Comparison of ENCODE assay signal across 8 mouse cellular contexts in genomic region chr4:139198004-139198689, GRCm38 (mm10). TPM values are rescaled to one million over a fixed set of nuclear protein-coding genes. Genes with fewer than 3 reads are reported as not detected.
DNase-seq lines count a peak whose midpoint lies in the region; ATAC-seq and TF ChIP-seq lines count a peak whose summit lies in the region.

No protein-coding gene starts in this region.

- 35% methylated on average over 9 of the region's 9 CpGs for WGBS in intestine, postnatal 0 days
- WGBS in lung, postnatal 0 days, result 37% methylated on average over 9 of the region's 9 CpGs
- 87% methylated on average over 9 of the region's 9 CpGs for WGBS in hindbrain, embryonic 14.5 days

- H3K4me1 ChIP-seq in brown adipose tissue, adult 24 weeks (ENCODE audit: control insufficient read depth, insufficient read depth, insufficient read length, low read length), result peaks cover 40% of the 10 kb centered on the region
- H3K4me1 ChIP-seq in intestine, postnatal 0 days (replicated peaks; ENCODE audit: control insufficient read depth, insufficient read depth, low read length), result peaks cover 3% of the 10 kb centered on the region
- H3K4me1 ChIP-seq in lung, postnatal 0 days (ENCODE audit: insufficient read depth, low read depth, low read length), result peaks cover 44% of the 10 kb centered on the region
- peaks cover 21% of the 10 kb centered on the region for H3K4me1 ChIP-seq in hindbrain, embryonic 14.5 days (replicated peaks; ENCODE audit: control insufficient read depth, insufficient read depth, low read length)

- no peak overlapping the region for H3K4me3 ChIP-seq in brown adipose tissue, adult 24 weeks (ENCODE audit: insufficient read depth, low read depth, low read length)
- H3K4me3 ChIP-seq in intestine, postnatal 0 days (ENCODE audit: low read depth, low read length), result no peak overlapping the region
- no peak overlapping the region for H3K4me3 ChIP-seq in lung, postnatal 0 days (ENCODE audit: low read depth, low read length)
- H3K4me3 ChIP-seq in hindbrain, embryonic 14.5 days (replicated peaks; ENCODE audit: low read length), result no peak overlapping the region

- H3K9ac ChIP-seq in intestine, postnatal 0 days (ENCODE audit: low read depth, low read length), result no peak overlapping the region
- no peak overlapping the region for H3K9ac ChIP-seq in lung, postnatal 0 days (replicated peaks; ENCODE audit: low read depth)
- H3K9ac ChIP-seq in hindbrain, embryonic 14.5 days, result no peak overlapping the region

- peak; percentile 52 to 56 for DNase-seq in right cerebral cortex, postnatal 10 days (ENCODE audit: low spot score in 2 of 2)
- no peak for DNase-seq in right cerebral cortex, postnatal 4 days
- peak; percentile 84 for DNase-seq in lung, postnatal 0 days (ENCODE audit: low spot score)
- no peak for DNase-seq in MN1 (ENCODE audit: low spot score)
- DNase-seq in hindbrain, embryonic 14.5 days (ENCODE audit: low spot score), result no peak
- DNase-seq in right cerebral cortex, adult 18-20 months, result no peak

- peak overlapping the region; percentile 72 for H3K27ac ChIP-seq in brown adipose tissue, adult 24 weeks (replicated peaks; ENCODE audit: low read depth, low read length)
- H3K27ac ChIP-seq in intestine, postnatal 0 days (ENCODE audit: low read depth, low read length), result peak overlapping the region; percentile 74
- H3K27ac ChIP-seq in lung, postnatal 0 days (ENCODE audit: low read length), result peak overlapping the region; percentile 72
- no peak overlapping the region for H3K27ac ChIP-seq in hindbrain, embryonic 14.5 days

- H3K27me3 ChIP-seq in intestine, postnatal 0 days (replicated peaks; ENCODE audit: control insufficient read depth, insufficient read depth, low read length), result no peaks in the 10 kb centered on the region
- no peaks in the 10 kb centered on the region for H3K27me3 ChIP-seq in lung, postnatal 0 days (replicated peaks; ENCODE audit: insufficient read depth, low read length)
- H3K27me3 ChIP-seq in hindbrain, embryonic 14.5 days (ENCODE audit: control insufficient read depth, insufficient read depth, low read length), result no peaks in the 10 kb centered on the region

- H3K36me3 ChIP-seq in intestine, postnatal 0 days (ENCODE audit: control insufficient read depth, insufficient read depth), result peaks cover 8% of the 10 kb centered on the region; the same call in 1 of the 2 replicates
- H3K36me3 ChIP-seq in lung, postnatal 0 days (ENCODE audit: insufficient read depth, low read length), result no peaks in the 10 kb centered on the region
- peaks cover 9% of the 10 kb centered on the region; the same call in 1 of the 2 replicates for H3K36me3 ChIP-seq in hindbrain, embryonic 14.5 days (replicated peaks; ENCODE audit: control insufficient read depth, insufficient read depth)

- TF ChIP-seq CTCF in intestine, postnatal 0 days (IDR thresholded peaks at IDR 0.05; ENCODE audit: low read depth), result peak; percentile 41; the same call in 1 of the 2 replicates
- TF ChIP-seq CTCF in lung, postnatal 0 days (IDR thresholded peaks at IDR 0.05), result peak; percentile 58

- H3K4me2 ChIP-seq in intestine, postnatal 0 days (replicated peaks; ENCODE audit: low read depth), result peak overlapping the region; percentile 27
- peak overlapping the region; percentile 22; the same call in 1 of the 2 replicates for H3K4me2 ChIP-seq in lung, postnatal 0 days (replicated peaks; ENCODE audit: low read depth, low read length)
- no peak overlapping the region for H3K4me2 ChIP-seq in hindbrain, embryonic 14.5 days (replicated peaks)

- H3K9me3 ChIP-seq in intestine, postnatal 0 days (ENCODE audit: control insufficient read depth), result no peaks in the 10 kb centered on the region
- H3K9me3 ChIP-seq in lung, postnatal 0 days (ENCODE audit: low read length), result no peaks in the 10 kb centered on the region
- H3K9me3 ChIP-seq in hindbrain, embryonic 14.5 days (ENCODE audit: control insufficient read depth, low read length), result no peaks in the 10 kb centered on the region

- peak; percentile 67 for TF ChIP-seq EP300 in lung, postnatal 0 days (IDR thresholded peaks at IDR 0.05)

- peak; percentile 58 for ATAC-seq in intestine, postnatal 0 days
- ATAC-seq in lung, postnatal 0 days, result peak; percentile 78
- ATAC-seq in hindbrain, embryonic 14.5 days (ENCODE audit: low FRiP score), result no peak

RNA-seq across cellular contexts. Expression of gene Capzb, which starts 5.4 kb away (rescaled TPM):
- 154 and 166 TPM in 2 replicates for polyA plus RNA-seq in brown adipose tissue, adult 24 weeks (2012; ENCODE audit: insufficient read depth, insufficient read length, missing spikeins)
- polyA plus RNA-seq in intestine, postnatal 0 days (2015; fragmentation: Nextera tagmentation; extraction: Ambion mirVana), result 299 and 306 TPM in 2 replicates
- polyA plus RNA-seq in lung, postnatal 0 days (2015; fragmentation: Nextera tagmentation; extraction: Ambion mirVana), result 401 and 408 TPM in 2 replicates
- 248 and 249 TPM in 2 replicates for polyA plus RNA-seq in hindbrain, embryonic 14.5 days (2014; fragmentation: Nextera tagmentation; extraction: Ambion mirVana)

Comparison
In these comparisons a context has a peak if more than half of its experiments do, and no peak if none do; other contexts are left out.
1. DNase-seq: peak in right cerebral cortex, postnatal 10 days (2 of 2) and lung, postnatal 0 days (single experiment); none in right cerebral cortex, postnatal 4 days (single experiment), MN1 (single experiment), hindbrain, embryonic 14.5 days (single experiment) and right cerebral cortex, adult 18-20 months (single experiment).